Mouse (Mus musculus) embryo, embryonic 10 days (tissue): ENCODE measurements around the gene Cdc14a.

ENCODE experiments used
- DNase-seq: peaks from one replicate; pipeline ENCODE4 v3.0.0-alpha.2; 2015; ENCODE audit warnings: low spot score

The Cdc14a gene

GRCm38 (mm10) chr3:116267036-116267654, 156.7 kb downstream of the Cdc14a start:
- DNase-seq: no peak

DNA sequence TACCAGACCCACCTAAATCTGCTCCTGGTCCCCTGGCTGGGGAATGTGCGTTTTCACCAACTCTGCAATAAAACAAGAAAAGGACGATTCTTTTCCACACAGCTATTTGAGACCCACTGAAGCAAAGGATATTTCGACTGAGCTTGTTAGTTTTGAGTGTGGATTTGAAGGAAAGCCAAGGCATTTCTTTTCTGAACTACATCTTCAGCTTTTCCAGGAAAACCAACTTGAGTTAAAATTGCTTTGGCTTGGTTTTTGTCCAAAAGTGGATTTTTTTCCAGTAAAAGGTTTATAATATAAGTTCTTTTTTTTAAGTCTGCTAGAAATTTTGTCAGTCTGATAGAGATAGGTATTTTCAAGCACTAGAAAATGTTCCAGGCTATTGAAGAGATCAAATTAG, 157.5 kb downstream of the Cdc14a start:
- DNase-seq: no peak

DNA sequence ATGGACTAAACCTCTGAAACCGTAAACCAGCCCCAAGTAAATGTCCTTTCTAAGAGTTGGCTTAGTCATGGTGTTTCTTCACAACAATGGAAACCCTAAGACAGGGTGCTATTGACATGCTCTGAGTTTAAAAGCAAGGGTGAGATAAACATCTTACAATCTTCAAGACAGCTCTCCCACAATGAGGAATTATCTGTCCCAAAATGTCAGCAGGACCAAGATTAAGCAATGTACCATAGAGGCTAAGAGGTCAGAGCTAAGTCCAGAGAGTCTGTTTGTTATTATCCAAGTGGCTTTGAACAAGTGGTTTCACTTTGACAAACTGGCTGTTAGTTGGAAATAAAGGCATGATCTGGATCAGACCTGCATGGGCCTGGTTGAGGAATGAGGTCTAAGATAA, 159.9 kb downstream of the Cdc14a start:
- DNase-seq: no peak

GRCm38 (mm10) chr3:116263061-116263460, 160.8 kb downstream of the Cdc14a start:
- DNase-seq: no peak

DNA sequence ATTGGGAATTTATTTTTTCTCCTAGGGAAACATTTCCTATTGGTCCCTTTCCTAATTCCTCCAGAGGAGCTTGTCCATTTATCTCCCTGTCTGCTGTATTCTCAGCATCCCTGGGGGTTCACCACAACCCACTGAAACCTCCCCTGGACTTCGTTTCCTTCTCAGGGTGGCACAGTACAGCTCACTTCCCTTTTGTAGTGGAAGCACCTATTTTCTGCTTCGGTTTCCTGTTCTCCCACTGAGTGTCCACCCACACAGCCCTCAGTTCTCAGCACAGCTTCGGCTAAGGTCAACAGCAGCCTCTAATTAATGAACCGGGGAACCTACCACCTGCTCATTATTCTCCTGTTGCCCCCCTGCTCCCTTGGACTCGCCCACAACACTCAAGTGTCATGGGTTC, 167.7 kb downstream of the Cdc14a start:
- no peak for DNase-seq

DNA sequence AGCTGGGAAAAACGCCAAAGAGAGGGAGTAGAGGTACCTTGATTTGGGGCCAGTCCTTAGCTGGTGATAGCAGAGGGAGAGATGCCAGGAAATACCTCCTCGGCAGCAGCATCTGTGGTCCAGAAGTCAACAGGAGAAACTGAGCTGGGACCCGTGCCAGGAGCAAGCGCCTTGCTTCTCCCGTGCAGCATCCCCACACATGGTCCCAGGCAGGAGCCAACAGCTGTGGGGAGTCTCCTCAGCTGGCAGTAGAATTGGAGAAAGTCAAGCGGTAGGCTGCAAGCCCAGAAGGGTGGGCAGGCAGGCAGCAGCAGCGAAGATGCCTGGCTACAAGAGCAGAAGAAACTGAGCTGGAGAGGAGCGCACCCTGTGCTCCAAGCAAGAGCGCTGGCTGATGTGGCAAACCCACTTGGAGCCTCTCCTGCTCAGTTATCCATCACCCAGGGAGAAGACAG, 170.7 kb downstream of the Cdc14a start, which contains the start of gene Gpr88:
TSS of gene Gpr88 (minus strand) at position 427 of the 455 bp plus-strand sequence.
- peak; percentile 31 for DNase-seq

GRCm38 (mm10) chr3:116252255-116253040, 171.4 kb downstream of the Cdc14a start:
- peak; percentile 68 for DNase-seq

DNA sequence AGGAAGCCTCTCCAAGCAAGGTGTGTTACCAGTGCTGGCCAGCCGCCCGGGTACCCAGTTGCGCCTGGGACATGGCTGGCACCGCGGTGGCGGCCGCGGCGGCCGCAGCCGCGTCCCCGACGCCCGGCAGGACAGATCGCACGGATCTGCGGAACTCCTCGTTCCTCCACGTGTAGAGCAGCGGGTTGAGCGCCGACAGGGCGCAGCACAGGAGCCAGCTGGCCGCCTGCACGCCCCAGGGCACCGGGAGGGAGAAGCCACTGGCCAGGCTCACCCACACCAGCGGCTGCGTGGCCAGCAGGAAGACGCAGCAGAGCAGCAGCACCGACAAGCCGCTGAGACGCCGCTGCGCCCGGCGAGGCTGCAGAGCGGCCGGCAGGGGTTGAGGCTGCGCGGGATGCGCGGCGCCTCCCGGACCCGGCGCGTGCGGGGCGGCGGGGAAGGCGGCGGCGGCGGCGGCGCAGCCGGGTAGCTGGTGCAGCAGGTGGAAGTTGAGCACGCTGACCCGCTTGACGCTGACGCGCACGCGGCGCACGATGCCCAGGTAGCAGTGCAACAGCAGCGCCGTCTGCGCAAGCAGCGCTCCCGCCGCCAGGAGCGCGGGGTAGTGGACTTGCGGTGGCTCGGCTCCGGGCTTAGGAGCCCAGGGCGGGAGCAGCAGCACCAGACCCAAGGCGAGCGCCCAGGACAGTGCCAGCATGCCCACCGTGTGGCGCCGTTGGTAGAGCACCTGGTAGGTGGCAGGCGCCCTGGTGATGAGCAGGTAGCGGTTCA, 172.2 kb downstream of the Cdc14a start:
- peak; percentile 50 for DNase-seq

- DNase-seq: no peak
Observed at GRCm38 (mm10) chr3:116249026-116249425, 174.8 kb downstream of the Cdc14a start.

DNA sequence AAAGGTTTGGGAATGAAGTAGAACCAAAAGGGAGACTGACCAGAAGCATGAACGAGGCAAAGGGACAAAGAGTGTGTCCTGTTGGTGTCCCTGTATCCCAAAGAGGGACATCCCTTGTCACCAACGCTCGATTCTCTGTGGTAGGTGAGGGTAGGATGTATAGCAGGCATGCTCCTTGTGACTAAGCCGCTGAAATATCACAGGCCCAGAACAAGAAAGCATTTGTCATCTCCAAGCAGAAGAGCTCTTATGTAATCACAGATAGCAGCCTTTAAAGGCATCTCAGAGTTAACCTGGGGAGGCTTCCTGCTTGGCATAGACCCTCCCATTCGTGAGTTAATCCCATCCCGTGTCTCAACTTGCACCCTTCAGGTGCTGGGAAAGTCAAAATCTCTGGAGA, 179.4 kb downstream of the Cdc14a start:
- DNase-seq: no peak

GRCm38 (mm10) chr3:116242685-116243084, 181.1 kb downstream of the Cdc14a start:
- DNase-seq: no peak

- no peak for DNase-seq
Observed at GRCm38 (mm10) chr3:116237527-116237926, 186.3 kb downstream of the Cdc14a start.

GRCm38 (mm10) chr3:116236856-116237255, 187.0 kb downstream of the Cdc14a start:
- no peak for DNase-seq

- DNase-seq: no peak
Observed at GRCm38 (mm10) chr3:116233515-116233914, 190.3 kb downstream of the Cdc14a start.

DNA sequence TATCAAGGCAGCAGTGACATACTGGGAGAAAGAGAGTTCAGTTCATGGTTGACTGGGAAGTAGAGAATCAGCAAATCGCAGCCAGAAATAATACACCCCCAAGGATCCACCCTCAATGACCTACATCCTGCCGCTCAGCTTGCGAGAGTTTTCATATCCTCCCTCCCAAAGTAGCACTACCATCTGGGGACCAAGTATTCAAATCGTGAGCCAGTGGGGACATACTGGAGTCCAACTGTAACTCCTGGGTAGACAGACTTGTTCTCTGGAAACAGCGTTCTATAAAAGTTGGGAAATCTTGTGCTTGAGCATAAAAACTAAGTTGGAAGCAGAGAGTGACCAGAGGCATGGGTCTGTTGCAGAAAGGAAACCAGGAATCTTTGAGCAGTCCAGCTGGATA, 191.1 kb downstream of the Cdc14a start:
- DNase-seq: no peak

DNA sequence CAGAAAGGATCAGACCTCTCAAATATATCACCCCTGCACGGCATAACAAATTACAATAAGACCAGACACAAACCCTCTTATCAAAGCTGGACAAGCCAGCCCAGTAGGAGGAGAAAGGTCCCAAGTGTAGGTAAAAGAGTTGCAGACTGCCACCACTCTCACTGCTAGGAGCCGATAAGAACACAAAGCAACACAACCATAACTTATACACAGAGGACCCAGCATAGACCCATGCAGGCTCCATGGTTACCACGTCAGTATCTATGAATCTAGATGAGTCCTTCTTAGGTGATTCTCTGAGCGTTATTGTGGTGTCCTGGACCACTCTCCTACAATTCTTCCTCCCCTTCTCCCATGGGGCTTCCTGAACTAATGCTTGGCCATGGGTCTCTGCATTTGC, 194.5 kb downstream of the Cdc14a start:
- no peak for DNase-seq

DNA sequence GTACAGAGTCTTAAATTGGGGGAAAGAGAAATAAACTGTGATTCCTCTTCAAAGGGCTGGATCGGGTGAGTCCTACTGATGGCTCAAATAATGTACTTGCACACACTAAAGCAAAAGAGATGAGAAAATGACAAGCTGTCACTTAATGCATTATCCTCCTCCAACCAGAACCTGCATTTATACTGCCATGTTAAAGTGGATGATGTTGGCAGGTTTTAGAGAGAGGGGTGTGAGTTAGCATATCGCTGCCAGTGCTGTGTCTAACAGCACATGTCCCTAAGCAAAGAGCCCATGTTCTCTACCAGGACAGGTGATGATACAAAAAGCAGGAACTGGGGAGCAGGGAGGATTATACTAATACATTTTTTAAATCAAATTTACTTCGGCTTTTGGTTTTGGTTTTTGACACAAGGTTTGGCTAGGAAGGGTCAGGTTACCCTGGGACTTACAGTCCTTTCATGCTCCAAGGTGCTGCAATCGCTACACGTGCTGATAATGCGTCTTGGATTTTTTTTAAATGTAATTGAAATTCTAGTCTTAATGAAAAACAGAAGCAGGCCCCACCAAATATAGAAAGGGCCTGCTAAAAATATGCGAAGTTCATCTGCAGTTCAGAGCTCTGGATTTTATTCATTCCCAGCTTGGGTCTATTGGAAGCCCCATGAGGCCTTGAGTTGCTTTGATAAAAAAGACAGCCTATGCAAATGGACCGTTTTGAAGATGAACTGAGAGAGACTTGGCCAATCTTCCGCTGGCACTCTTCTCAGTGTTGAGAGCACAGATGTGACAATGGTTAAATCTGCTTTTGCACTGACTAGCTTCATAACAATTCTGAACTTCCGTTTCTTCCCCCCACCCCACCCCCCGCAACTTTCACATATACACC, 195.2 kb downstream of the Cdc14a start:
- no peak for DNase-seq

DNA sequence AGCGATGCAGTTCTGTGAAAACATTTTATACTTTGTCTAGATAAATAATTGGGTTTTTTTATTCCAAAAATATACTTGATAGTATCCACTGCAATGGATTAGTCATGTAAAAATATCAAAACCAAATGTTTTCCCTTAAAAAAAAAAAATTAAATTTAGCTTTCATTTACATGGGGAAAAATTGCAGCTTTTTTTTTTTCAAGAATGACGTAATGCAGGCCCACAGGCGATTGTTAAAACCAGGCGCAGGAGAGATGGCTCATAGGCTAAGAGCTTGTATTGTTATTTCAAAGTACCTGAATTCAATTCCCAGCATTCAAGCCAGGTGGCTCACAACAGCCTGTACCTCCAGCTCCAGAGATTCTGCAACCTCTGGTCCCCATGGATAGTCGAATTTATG, 196.4 kb downstream of the Cdc14a start:
- DNase-seq: no peak

- DNase-seq: no peak
Observed at GRCm38 (mm10) chr3:116226915-116227314, 196.9 kb downstream of the Cdc14a start.
